Comparison of ENCODE assay signal across 32 mouse cellular contexts in genomic region chr14:117757790-117758358, GRCm38 (mm10).
DNase-seq lines count a peak whose midpoint lies in the region; ATAC-seq and TF ChIP-seq lines count a peak whose summit lies in the region.
"Had no signal": no experiment of that assay in that cellular context is flagged by ENCODE, and none has a peak within 500 bp of the region (broad histone marks: within the 10 kb centered on the region; RNA-seq: fewer than 3 reads in every experiment).

No protein-coding gene starts in this region.

- no peak for DNase-seq in forebrain, embryonic 11.5 days (ENCODE audit: low spot score)
- DNase-seq in forebrain, postnatal 0 days, result no peak
- no peak for DNase-seq in hindbrain, embryonic 11.5 days (ENCODE audit: low spot score)
- DNase-seq in hindbrain, embryonic 14.5 days (ENCODE audit: low spot score), result no peak
- no peak for DNase-seq in midbrain, embryonic 11.5 days (ENCODE audit: low spot score, missing footprints)
- no peak for DNase-seq in right cerebral cortex, adult 2 months (ENCODE audit: low spot score in 2 of 2)
- no peak for DNase-seq in B cell, adult 2 months
- DNase-seq: adrenal gland, adult 8-10 months; cerebellum, adult 11 months; cerebellum, adult 9-10 months; cerebellum, postnatal 36 days; embryo, embryonic 11 days; heart, adult 2 months; heart, postnatal 4 days; kidney, adult 18-20 months; kidney, postnatal 25 days; liver; lung, embryonic 14.5 days; lung, postnatal 14 days; retina, postnatal 1 day; right cerebral cortex, postnatal 4 days; thymus, adult 18-20 months; thymus, postnatal 25 days had no signal

- no peaks in the 10 kb centered on the region for H3K27me3 ChIP-seq in forebrain, embryonic 11.5 days (ENCODE audit: control insufficient read depth, insufficient read depth, low read length)
- H3K27me3 ChIP-seq in forebrain, postnatal 0 days (ENCODE audit: insufficient read depth, low read length), result no peaks in the 10 kb centered on the region
- H3K27me3 ChIP-seq in hindbrain, embryonic 11.5 days (ENCODE audit: control insufficient read depth, insufficient read depth, low read length), result no peaks in the 10 kb centered on the region
- H3K27me3 ChIP-seq in hindbrain, embryonic 14.5 days (ENCODE audit: control insufficient read depth, insufficient read depth, low read length), result no peaks in the 10 kb centered on the region
- no peaks in the 10 kb centered on the region for H3K27me3 ChIP-seq in midbrain, embryonic 11.5 days (ENCODE audit: control insufficient read depth, insufficient read depth, low read length)
- H3K27me3 ChIP-seq in midbrain, embryonic 16.5 days (ENCODE audit: control insufficient read depth, insufficient read depth, low read depth, low read length), result no peaks in the 10 kb centered on the region
- H3K27me3 ChIP-seq: embryonic facial prominence, embryonic 12.5 days; heart, embryonic 12.5 days; kidney, embryonic 15.5 days; neural tube, embryonic 15.5 days had no signal

- WGBS in forebrain, embryonic 11.5 days, result 68% methylated on average over 6 of the region's 6 CpGs
- WGBS in forebrain, postnatal 0 days, result 51% methylated on average over 6 of the region's 6 CpGs
- 58% methylated on average over 6 of the region's 6 CpGs for WGBS in hindbrain, embryonic 11.5 days
- WGBS in hindbrain, embryonic 14.5 days, result 41% methylated on average over 6 of the region's 6 CpGs
- WGBS in midbrain, embryonic 11.5 days, result 73% methylated on average over 6 of the region's 6 CpGs
- 39% methylated on average over 6 of the region's 6 CpGs for WGBS in midbrain, embryonic 16.5 days

- no peaks in the 10 kb centered on the region for H3K36me3 ChIP-seq in forebrain, embryonic 11.5 days (ENCODE audit: control insufficient read depth, insufficient read depth, low read length)
- H3K36me3 ChIP-seq in forebrain, postnatal 0 days (ENCODE audit: insufficient read depth), result no peaks in the 10 kb centered on the region
- H3K36me3 ChIP-seq in hindbrain, embryonic 11.5 days (ENCODE audit: control insufficient read depth, insufficient read depth, low read length), result no peaks in the 10 kb centered on the region
- H3K36me3 ChIP-seq in hindbrain, embryonic 14.5 days (replicated peaks; ENCODE audit: control insufficient read depth, insufficient read depth), result no peaks in the 10 kb centered on the region
- no peaks in the 10 kb centered on the region for H3K36me3 ChIP-seq in midbrain, embryonic 11.5 days (ENCODE audit: control insufficient read depth, insufficient read depth, low read length)
- H3K36me3 ChIP-seq in midbrain, embryonic 16.5 days (ENCODE audit: control insufficient read depth, insufficient read depth, low read length), result no peaks in the 10 kb centered on the region
- H3K36me3 ChIP-seq: embryonic facial prominence, embryonic 12.5 days; G1E; heart, embryonic 12.5 days; kidney, embryonic 15.5 days; neural tube, embryonic 15.5 days had no signal

- no peaks in the 10 kb centered on the region; the same call in 1 of the 2 replicates for H3K4me1 ChIP-seq in forebrain, embryonic 11.5 days (replicated peaks; ENCODE audit: control insufficient read depth, insufficient read depth, low read length)
- H3K4me1 ChIP-seq in forebrain, postnatal 0 days (ENCODE audit: insufficient read depth), result no peaks in the 10 kb centered on the region
- H3K4me1 ChIP-seq in hindbrain, embryonic 11.5 days (replicated peaks; ENCODE audit: control insufficient read depth, insufficient read depth, low read length), result no peaks in the 10 kb centered on the region
- H3K4me1 ChIP-seq in hindbrain, embryonic 14.5 days (replicated peaks; ENCODE audit: control insufficient read depth, insufficient read depth, low read length), result no peaks in the 10 kb centered on the region; the same call in 1 of the 2 replicates
- no peaks in the 10 kb centered on the region for H3K4me1 ChIP-seq in midbrain, embryonic 11.5 days (ENCODE audit: control insufficient read depth, insufficient read depth, low read length)
- peaks cover 10% of the 10 kb centered on the region; the same call in 1 of the 2 replicates for H3K4me1 ChIP-seq in midbrain, embryonic 16.5 days (ENCODE audit: control insufficient read depth, insufficient read depth, low read length)
- H3K4me1 ChIP-seq: heart, embryonic 12.5 days; kidney, embryonic 15.5 days had no signal

- no peak overlapping the region for H3K4me2 ChIP-seq in forebrain, embryonic 11.5 days (ENCODE audit: low read depth, low read length, severe bottlenecking)
- H3K4me2 ChIP-seq in forebrain, postnatal 0 days (ENCODE audit: low read depth), result no peak overlapping the region
- H3K4me2 ChIP-seq in hindbrain, embryonic 11.5 days (replicated peaks; ENCODE audit: low read depth, low read length), result no peak overlapping the region
- no peak overlapping the region for H3K4me2 ChIP-seq in hindbrain, embryonic 14.5 days (replicated peaks)
- H3K4me2 ChIP-seq in midbrain, embryonic 11.5 days, result no peak overlapping the region
- H3K4me2 ChIP-seq in midbrain, embryonic 16.5 days (ENCODE audit: low read length), result no peak overlapping the region
- H3K4me2 ChIP-seq: embryonic facial prominence, embryonic 12.5 days; heart, embryonic 12.5 days; kidney, embryonic 15.5 days; lung, embryonic 14.5 days; neural tube, embryonic 15.5 days had no signal

- no peak for TF ChIP-seq CTCF in forebrain, postnatal 0 days (IDR thresholded peaks at IDR 0.05; ENCODE audit: low read depth)

- H3K9ac ChIP-seq in forebrain, embryonic 11.5 days (ENCODE audit: low read length), result no peak overlapping the region
- no peak overlapping the region for H3K9ac ChIP-seq in forebrain, postnatal 0 days
- no peak overlapping the region for H3K9ac ChIP-seq in hindbrain, embryonic 11.5 days (ENCODE audit: low read depth, low read length)
- no peak overlapping the region for H3K9ac ChIP-seq in hindbrain, embryonic 14.5 days
- no peak overlapping the region for H3K9ac ChIP-seq in midbrain, embryonic 11.5 days (ENCODE audit: low read length)
- no peak overlapping the region for H3K9ac ChIP-seq in midbrain, embryonic 16.5 days (ENCODE audit: low read depth, low read length)
- H3K9ac ChIP-seq: embryonic facial prominence, embryonic 12.5 days; heart, embryonic 12.5 days; kidney, embryonic 15.5 days; liver, embryonic 14.5 days; lung, embryonic 14.5 days; neural tube, embryonic 15.5 days had no signal

- no peak overlapping the region for H3K27ac ChIP-seq in forebrain, embryonic 11.5 days (ENCODE audit: low read depth, low read length)
- no peak overlapping the region for H3K27ac ChIP-seq in forebrain, postnatal 0 days (ENCODE audit: low read depth, low read length)
- no peak overlapping the region for H3K27ac ChIP-seq in hindbrain, embryonic 11.5 days (ENCODE audit: low read depth, low read length)
- H3K27ac ChIP-seq in hindbrain, embryonic 14.5 days, result no peak overlapping the region
- no peak overlapping the region for H3K27ac ChIP-seq in midbrain, embryonic 11.5 days (ENCODE audit: low read depth, low read length)
- H3K27ac ChIP-seq in midbrain, embryonic 16.5 days (ENCODE audit: low read length), result no peak overlapping the region
- H3K27ac ChIP-seq: embryonic facial prominence, embryonic 12.5 days; heart, adult 2 months; kidney, embryonic 15.5 days; liver, embryonic 14.5 days; neural tube, embryonic 15.5 days; stomach, postnatal 0 days had no signal

- H3K9me3 ChIP-seq in forebrain, embryonic 11.5 days (ENCODE audit: control insufficient read depth, low read length), result no peaks in the 10 kb centered on the region
- no peaks in the 10 kb centered on the region for H3K9me3 ChIP-seq in forebrain, postnatal 0 days (ENCODE audit: low read length)
- H3K9me3 ChIP-seq in hindbrain, embryonic 11.5 days (ENCODE audit: control insufficient read depth, low read length), result no peaks in the 10 kb centered on the region
- no peaks in the 10 kb centered on the region for H3K9me3 ChIP-seq in hindbrain, embryonic 14.5 days (ENCODE audit: control insufficient read depth, low read length)
- no peaks in the 10 kb centered on the region for H3K9me3 ChIP-seq in midbrain, embryonic 11.5 days (ENCODE audit: control insufficient read depth, low read length)
- no peaks in the 10 kb centered on the region for H3K9me3 ChIP-seq in midbrain, embryonic 16.5 days (replicated peaks; ENCODE audit: control insufficient read depth, low read length, poor library complexity, severe bottlenecking)
- H3K9me3 ChIP-seq: embryonic facial prominence, embryonic 12.5 days; heart, embryonic 12.5 days; kidney, embryonic 15.5 days; neural tube, embryonic 15.5 days had no signal

- H3K4me3 ChIP-seq in forebrain, embryonic 11.5 days (ENCODE audit: low read depth, low read length), result no peak overlapping the region
- no peak overlapping the region for H3K4me3 ChIP-seq in forebrain, postnatal 0 days (ENCODE audit: low read depth, low read length)
- no peak overlapping the region for H3K4me3 ChIP-seq in hindbrain, embryonic 11.5 days (ENCODE audit: low read depth, low read length)
- H3K4me3 ChIP-seq in hindbrain, embryonic 14.5 days (replicated peaks; ENCODE audit: low read length), result no peak overlapping the region
- no peak overlapping the region for H3K4me3 ChIP-seq in midbrain, embryonic 11.5 days (ENCODE audit: low read depth, low read length)
- no peak overlapping the region for H3K4me3 ChIP-seq in midbrain, embryonic 16.5 days (ENCODE audit: low read depth, low read length)
- H3K4me3 ChIP-seq: embryonic facial prominence, embryonic 12.5 days; heart, adult 2 months; heart, embryonic 12.5 days; kidney, embryonic 15.5 days; neural tube, embryonic 15.5 days had no signal

- peak; percentile 46; the same call in 1 of the 2 replicates for ATAC-seq in forebrain, embryonic 11.5 days (replicated peaks; ENCODE audit: low FRiP score)
- no peak for ATAC-seq in forebrain, postnatal 0 days
- peak; percentile 59 for ATAC-seq in hindbrain, embryonic 11.5 days (ENCODE audit: low FRiP score)
- ATAC-seq in hindbrain, embryonic 14.5 days (ENCODE audit: low FRiP score), result no peak
- ATAC-seq in midbrain, embryonic 11.5 days (ENCODE audit: low FRiP score), result peak; percentile 62; the same call in 1 of the 2 replicates
- peak; percentile 30; the same call in 1 of the 2 replicates for ATAC-seq in midbrain, embryonic 16.5 days
- ATAC-seq: inflammation-experienced regulatory T-cells, adult 6 months had no signal

Comparison
In these comparisons a context has a peak if more than half of its experiments do, and no peak if none do; other contexts are left out.
1. ATAC-seq: peak in forebrain, embryonic 11.5 days (single experiment), hindbrain, embryonic 11.5 days (single experiment), midbrain, embryonic 11.5 days (single experiment) and midbrain, embryonic 16.5 days (single experiment); none in forebrain, postnatal 0 days (single experiment) and hindbrain, embryonic 14.5 days (single experiment).